Mouse (Mus musculus) kidney, adult 2 months (tissue): Measurements from ENCODE around the gene Siae. TPM values are rescaled to one million over a fixed set of nuclear protein-coding genes. Genes with fewer than 3 reads are reported as not detected.

Experiments
- DNase-seq: peaks from one replicate; pipeline ENCODE4 v3.0.0; 2021
- H3K27ac ChIP-seq: fragments of 200-500 bp; 2 replicates; pipeline ENCODE4 v1.5.1; 2012; ENCODE audit warnings: low read depth, low read length, control low read depth, inconsistent platforms; ENCODE audit not compliant: insufficient read depth
- H3K27me3 ChIP-seq: fragments of 200-500 bp; replicated peaks from 2 replicates; pipeline ENCODE4 v1.6.1; 2012; ENCODE audit warnings: mild to moderate bottlenecking, moderate library complexity, low read length, inconsistent platforms; ENCODE audit not compliant: control insufficient read depth, insufficient read depth
- H3K36me3 ChIP-seq: fragments of 200-500 bp; 2 replicates; pipeline ENCODE4 v1.6.1; 2012; ENCODE audit warnings: mild to moderate bottlenecking, moderate library complexity, low read length, inconsistent platforms; ENCODE audit not compliant: control insufficient read depth, insufficient read depth
- H3K4me1 ChIP-seq: fragments of 200-500 bp; 2 replicates; pipeline ENCODE4 v1.6.1; 2011; ENCODE audit warnings: low read length; ENCODE audit not compliant: control insufficient read depth, insufficient read depth
- H3K4me3 ChIP-seq: fragments of 200-500 bp; 2 replicates; pipeline ENCODE4 v1.5.1; 2011; ENCODE audit warnings: mild to moderate bottlenecking, low read depth, low read length, control low read depth; ENCODE audit not compliant: insufficient read depth
- CTCF ChIP-seq: fragments of 200-500 bp; conservative IDR thresholded peaks from 2 replicates; pipeline ENCODE4 v1.5.1; 2011; ENCODE audit warnings: low read depth, mild to moderate bottlenecking, control low read depth, low read length, moderate library complexity, mixed read lengths; ENCODE audit not compliant: insufficient read depth, insufficient read length
- POLR2A ChIP-seq: fragments of 200-500 bp; IDR thresholded peaks from one replicate; pipeline ENCODE4 v1.6.1; 2011; ENCODE audit warnings: low read depth, low read length, control low read depth
- WGBS: fragments of 180-500 bp; shearing (Covaris S2); methylation state at CpG from one replicate; pipeline ENCODE4 v1.1.7; 2018; 5-methylcytosine and 5-hydroxymethylcytosine counted together
- polyA plus RNA-seq: library from polyadenylated mRNA; depleted of rRNA; stranded (reverse); fragments of >200 nt; gene quantifications from 2 replicates; pipeline ENCODE4 v1.2.3, GENCODE M21; 2012

Siae gene
- polyA plus RNA-seq, 1 experiment, result 17.8 TPM

- WGBS, result 6% methylated on average over 31 of the region's 31 CpGs
- no peaks in the 10 kb centered on the region for H3K27me3 ChIP-seq
- TF ChIP-seq CTCF (no peak), POLR2A (no peak)
- no peaks in the 10 kb centered on the region for H3K4me1 ChIP-seq
- no peak within 1 kb of the TSS for H3K27ac ChIP-seq
- DNase-seq, result peak; percentile 86
- H3K36me3 ChIP-seq, result no peaks in the 10 kb centered on the region
- peak within 1 kb of the TSS; percentile 44 for H3K4me3 ChIP-seq
Measured at GRCm38 (mm10) chr9:37552536-37553293, 2.8 kb upstream of the Siae start, which contains the start of gene Nrgn. Gene Nrgn, minus strand, starts transcription at chr9:37552904.

DNA sequence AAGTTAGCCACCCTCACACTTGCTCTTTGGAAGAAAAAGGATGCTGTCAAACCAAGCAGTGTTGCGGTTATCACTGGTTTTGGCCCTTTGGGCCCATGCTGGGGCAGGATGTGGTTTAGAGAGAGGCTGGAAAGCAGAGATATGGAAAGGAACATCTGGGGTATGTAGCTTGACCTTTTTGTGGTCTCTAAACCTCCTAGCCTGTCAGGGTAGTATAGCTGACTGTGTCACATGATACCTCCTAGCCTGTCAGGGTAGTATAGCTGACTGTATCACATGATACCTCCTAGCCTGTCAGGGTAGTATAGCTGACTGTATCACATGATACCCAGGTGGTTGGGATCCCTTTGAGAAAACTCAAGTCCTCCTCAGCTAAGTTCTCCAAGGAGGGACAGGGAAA lies 1.2 kb upstream of the Siae start:
- no peak for DNase-seq
- 90% methylated on average over 1 of the region's 1 CpGs for WGBS
- no peaks in the 10 kb centered on the region for H3K4me1 ChIP-seq
- no peak overlapping the region for H3K27ac ChIP-seq
- TF ChIP-seq POLR2A (no peak), CTCF (no peak)
- H3K27me3 ChIP-seq, result no peaks in the 10 kb centered on the region
- H3K4me3 ChIP-seq, result no peak overlapping the region
- H3K36me3 ChIP-seq, result no peaks in the 10 kb centered on the region

DNA sequence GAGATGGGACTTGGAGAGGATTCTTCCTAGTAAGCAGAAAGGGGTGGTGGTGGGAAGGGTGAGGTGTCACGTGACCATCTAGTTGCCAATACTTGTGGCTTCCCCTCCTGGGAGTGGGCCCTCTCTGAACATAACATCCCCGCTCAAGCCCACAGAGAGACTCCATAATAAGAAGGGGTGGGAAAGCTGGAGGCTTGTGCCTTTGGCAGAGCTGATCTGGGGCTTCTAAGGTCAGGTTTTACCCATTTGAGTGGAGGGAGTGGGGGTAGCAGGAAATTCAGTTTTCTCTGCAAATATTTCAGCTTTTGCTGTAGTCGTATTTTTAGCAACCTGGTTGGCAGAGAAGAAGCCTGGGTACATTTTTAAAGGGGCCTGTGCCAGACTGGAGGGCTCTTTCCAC lies 868 bp downstream of the Siae start:
- no peaks in the 10 kb centered on the region for H3K27me3 ChIP-seq
- 77% methylated on average over 3 of the region's 3 CpGs for WGBS
- no peak overlapping the region for H3K27ac ChIP-seq
- H3K4me1 ChIP-seq, result no peaks in the 10 kb centered on the region
- TF ChIP-seq POLR2A, result no peak
- TF ChIP-seq CTCF, result no peak
- no peak for DNase-seq
- H3K4me3 ChIP-seq, result no peak overlapping the region
- H3K36me3 ChIP-seq, result no peaks in the 10 kb centered on the region

DNA sequence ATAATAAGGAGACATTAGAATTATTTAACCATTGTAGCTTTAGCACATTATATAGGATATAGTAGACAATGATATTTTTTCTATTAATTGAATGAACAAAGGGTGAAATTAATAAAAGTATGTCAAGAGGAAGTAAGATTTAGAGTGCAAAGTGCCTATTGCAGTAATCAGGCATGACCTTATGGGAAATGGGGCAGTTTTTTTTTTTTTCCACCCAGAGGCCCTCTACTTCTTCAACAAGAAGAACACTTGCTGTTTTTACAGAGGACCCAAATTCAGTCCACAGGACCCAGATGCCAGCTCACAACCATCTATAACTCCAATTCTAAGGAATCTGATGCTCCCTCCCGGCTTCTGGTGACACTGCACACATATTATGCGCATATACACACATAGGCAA lies 5.1 kb downstream of the Siae start:
- Histone ChIP-seq H3K4me1 (no peaks in the 10 kb centered on the region), H3K36me3 (no peaks in the 10 kb centered on the region), H3K4me3 (no peak overlapping the region), H3K27ac (no peak overlapping the region), H3K27me3 (no peaks in the 10 kb centered on the region)
- WGBS, result 91% methylated on average over 2 of the region's 2 CpGs
- TF ChIP-seq CTCF (no peak), POLR2A (no peak)
- no peak for DNase-seq

DNA sequence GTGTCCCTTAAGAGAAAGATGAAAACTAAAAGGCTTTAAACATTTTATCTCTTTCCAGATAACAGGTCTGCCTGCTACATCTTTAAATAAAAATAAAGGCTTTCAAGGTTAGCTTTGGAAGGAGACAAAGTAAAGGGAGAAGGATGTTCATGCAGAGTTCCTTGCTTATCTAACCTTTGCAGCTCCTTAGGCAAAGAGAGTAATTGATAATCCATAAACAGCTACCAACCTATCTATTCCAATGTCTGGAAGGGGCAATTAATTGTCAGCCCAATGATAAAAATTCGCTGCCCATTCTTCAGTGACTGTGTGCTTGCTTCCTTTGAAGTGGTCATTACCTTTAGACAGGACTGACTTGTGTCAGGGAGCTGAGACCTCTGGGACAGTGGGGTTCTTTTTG lies 8.3 kb downstream of the Siae start:
- H3K27me3 ChIP-seq, result no peaks in the 10 kb centered on the region

GRCm38 (mm10) chr9:37567019-37567418 lies 11.5 kb downstream of the Siae start:
- Histone ChIP-seq H3K4me3 (no peak overlapping the region), H3K36me3 (no peaks in the 10 kb centered on the region), H3K27me3 (no peaks in the 10 kb centered on the region), H3K4me1 (peaks cover 21% of the 10 kb centered on the region), H3K27ac (no peak overlapping the region)
- 92% methylated on average over 2 of the region's 2 CpGs for WGBS
- no peak for TF ChIP-seq CTCF
- no peak for TF ChIP-seq POLR2A
- no peak for DNase-seq

More for the DNA sequence above, 8.3 kb downstream of the Siae start:
- no peak overlapping the region for H3K27ac ChIP-seq
- H3K36me3 ChIP-seq, result no peaks in the 10 kb centered on the region
- no peak for DNase-seq
- 62% methylated on average over 1 of the region's 1 CpGs for WGBS
- peaks cover 10% of the 10 kb centered on the region for H3K4me1 ChIP-seq
- H3K4me3 ChIP-seq, result no peak overlapping the region
- no peak for TF ChIP-seq POLR2A
- TF ChIP-seq CTCF, result no peak

DNA sequence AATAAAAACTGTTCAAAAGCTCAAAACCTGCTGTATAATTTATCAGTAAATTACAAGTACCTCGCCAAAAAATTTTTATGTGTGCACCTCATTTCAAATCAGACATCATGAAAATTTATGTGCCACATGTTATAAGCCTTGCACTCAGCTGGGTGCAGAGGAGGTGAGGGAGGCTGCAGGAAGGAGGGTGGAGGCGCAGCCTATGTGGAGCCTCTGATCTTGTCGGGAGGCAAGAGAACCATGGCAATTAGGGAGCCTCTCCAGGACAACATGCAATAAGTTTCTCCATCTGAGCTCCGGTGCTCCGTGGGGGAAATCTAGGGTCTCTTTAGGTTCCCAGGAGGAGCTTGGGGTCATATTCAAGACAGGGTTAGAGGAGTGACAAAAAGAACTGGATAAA lies 12.0 kb downstream of the Siae start:
- no peak overlapping the region for H3K27ac ChIP-seq
- H3K4me3 ChIP-seq, result no peak overlapping the region
- H3K36me3 ChIP-seq, result no peaks in the 10 kb centered on the region
- WGBS, result 34% methylated on average over 5 of the region's 5 CpGs
- no peak for DNase-seq
- peaks cover 21% of the 10 kb centered on the region for H3K4me1 ChIP-seq
- no peaks in the 10 kb centered on the region for H3K27me3 ChIP-seq
- TF ChIP-seq CTCF (no peak), POLR2A (no peak)
